Comparison of ENCODE assay signal across 10 mouse cellular contexts in the genomic region with DNA sequence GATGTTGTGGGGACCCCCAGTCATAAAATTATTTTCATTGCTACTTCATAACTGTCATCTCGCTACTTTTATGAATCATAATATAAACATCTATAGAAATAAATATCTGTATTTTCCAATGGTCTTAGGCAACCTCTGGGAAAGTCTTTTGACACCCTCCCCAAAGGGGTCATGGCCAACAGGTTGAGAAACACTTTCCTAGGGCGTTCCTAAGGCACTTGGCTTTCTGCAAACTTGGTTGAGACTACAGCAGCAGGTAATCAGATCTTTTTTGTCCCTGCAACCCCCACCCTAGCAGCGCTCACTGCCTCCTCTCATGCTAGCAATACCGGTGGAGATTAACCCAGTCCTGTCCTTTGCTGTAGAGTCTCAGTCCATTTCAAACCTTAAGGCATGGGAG. TPM values are rescaled to one million over a fixed set of nuclear protein-coding genes. Genes with fewer than 3 reads are reported as not detected.
A peak's percentile ranks its signal among the peaks of the same experiment; 100 is the strongest.
DNase-seq lines count a peak whose midpoint lies in the region; ATAC-seq and TF ChIP-seq lines count a peak whose summit lies in the region.
"Had no signal": no experiment of that assay in that cellular context is flagged by ENCODE, and none has a peak within 500 bp of the region (broad histone marks: within the 10 kb centered on the region; RNA-seq: fewer than 3 reads in every experiment).

No protein-coding gene starts in this region.

- H3K9me3 ChIP-seq in heart, embryonic 10.5 days, result no peaks in the 10 kb centered on the region
- peaks cover 15% of the 10 kb centered on the region for H3K9me3 ChIP-seq in E14TG2a.4 (ENCODE audit: low read length)
- H3K9me3 ChIP-seq in hindbrain, embryonic 11.5 days (ENCODE audit: control insufficient read depth, low read length), result no peaks in the 10 kb centered on the region
- no peaks in the 10 kb centered on the region for H3K9me3 ChIP-seq in liver, embryonic 14.5 days (ENCODE audit: control insufficient read depth, low read length)

- H3K4me2 ChIP-seq in hindbrain, embryonic 11.5 days (replicated peaks; ENCODE audit: low read depth, low read length), result peak overlapping the region; percentile 75
- H3K4me2 ChIP-seq in liver, embryonic 14.5 days (ENCODE audit: low read depth), result peak overlapping the region; percentile 54

- intact Hi-C loops in heart, postnatal 25 days (cut with DNase I), result no loop called here

- 38% methylated on average over 4 of the region's 4 CpGs for WGBS in heart, embryonic 10.5 days
- 49% methylated on average over 4 of the region's 4 CpGs for WGBS in hindbrain, embryonic 11.5 days
- 33% methylated on average over 4 of the region's 4 CpGs for WGBS in liver, embryonic 14.5 days (ENCODE audit: insufficient replicate concordance)

- no peak for TF ChIP-seq EP300 in liver, embryonic 14.5 days (IDR thresholded peaks at IDR 0.05; ENCODE audit: low read depth)

- peaks cover 13% of the 10 kb centered on the region for H3K36me3 ChIP-seq in heart, embryonic 10.5 days
- H3K36me3 ChIP-seq in E14TG2a.4 (ENCODE audit: insufficient read depth, low read length), result no peaks in the 10 kb centered on the region; the same call in 1 of the 2 replicates
- no peaks in the 10 kb centered on the region for H3K36me3 ChIP-seq in hindbrain, embryonic 11.5 days (ENCODE audit: control insufficient read depth, insufficient read depth, low read length)
- H3K36me3 ChIP-seq in liver, embryonic 14.5 days (replicated peaks; ENCODE audit: control insufficient read depth, insufficient read depth, low read depth), result no peaks in the 10 kb centered on the region

- peaks cover 32% of the 10 kb centered on the region for H3K27me3 ChIP-seq in heart, embryonic 10.5 days (ENCODE audit: insufficient read depth, poor library complexity, severe bottlenecking)
- peaks cover 78% of the 10 kb centered on the region for H3K27me3 ChIP-seq in E14TG2a.4 (ENCODE audit: insufficient read depth, low read length)
- peaks cover 6% of the 10 kb centered on the region; the same call in 1 of the 2 replicates for H3K27me3 ChIP-seq in hindbrain, embryonic 11.5 days (ENCODE audit: control insufficient read depth, insufficient read depth, low read length)
- H3K27me3 ChIP-seq in liver, embryonic 14.5 days (ENCODE audit: control insufficient read depth, insufficient read depth, low read length), result peaks cover 3% of the 10 kb centered on the region

- H3K4me3 ChIP-seq in heart, embryonic 10.5 days, result peak overlapping the region; percentile 59
- peak overlapping the region; percentile 73 for H3K4me3 ChIP-seq in E14TG2a.4 (replicated peaks; ENCODE audit: low read length)
- H3K4me3 ChIP-seq in hindbrain, embryonic 11.5 days (ENCODE audit: low read depth, low read length), result peak overlapping the region; percentile 31; the same call in 1 of the 2 replicates
- H3K4me3 ChIP-seq in liver, embryonic 14.5 days (ENCODE audit: insufficient read depth in 1 of 2, low read depth in 2 of 2, low read length in 2 of 2), result no peak overlapping the region

- TF ChIP-seq CTCF in E14TG2a.4 (conservative IDR thresholded peaks at IDR 0.05; ENCODE audit: low read length), result no peak
- TF ChIP-seq CTCF in liver, embryonic 14.5 days (IDR thresholded peaks at IDR 0.05; ENCODE audit: low read depth), result no peak

- peaks cover 25% of the 10 kb centered on the region for H3K4me1 ChIP-seq in heart, embryonic 10.5 days
- H3K4me1 ChIP-seq in E14TG2a.4 (replicated peaks; ENCODE audit: low read depth, low read length), result peaks cover 39% of the 10 kb centered on the region
- peaks cover 6% of the 10 kb centered on the region; the same call in 1 of the 2 replicates for H3K4me1 ChIP-seq in hindbrain, embryonic 11.5 days (replicated peaks; ENCODE audit: control insufficient read depth, insufficient read depth, low read length)
- H3K4me1 ChIP-seq in liver, embryonic 14.5 days (replicated peaks; ENCODE audit: control insufficient read depth in 2 of 2, insufficient read depth in 2 of 2, low read length in 1 of 2), result no peaks in the 10 kb centered on the region

- H3K27ac ChIP-seq in heart, embryonic 10.5 days, result no peak overlapping the region
- no peak overlapping the region for H3K27ac ChIP-seq in hindbrain, embryonic 11.5 days (ENCODE audit: low read depth, low read length)
- H3K27ac ChIP-seq in liver, embryonic 14.5 days, result no peak overlapping the region
- H3K27ac ChIP-seq: macrophage had no signal

- no peak for ATAC-seq in hindbrain, embryonic 11.5 days (ENCODE audit: low FRiP score)
- ATAC-seq in liver, embryonic 14.5 days (ENCODE audit: insufficient read depth), result no peak

- H3K9ac ChIP-seq in hindbrain, embryonic 11.5 days (ENCODE audit: low read depth, low read length), result no peak overlapping the region
- no peak overlapping the region for H3K9ac ChIP-seq in liver, embryonic 14.5 days (replicated peaks)

- DNase-seq in heart, embryonic 10.5 days (ENCODE audit: low spot score), result no peak
- no peak for DNase-seq in heart, postnatal 25 days (ENCODE audit: low spot score)
- DNase-seq in hindbrain, embryonic 11.5 days (ENCODE audit: low spot score), result no peak
- DNase-seq in liver, embryonic 14.5 days (ENCODE audit: low read depth in 3 of 3, low spot score in 3 of 3), result no peak
- no peak for DNase-seq in cerebellum, adult 9-11 months
- DNase-seq in right cerebral cortex, adult 2 months (ENCODE audit: low spot score in 2 of 2), result no peak
- DNase-seq in ovary, postnatal 14 days (ENCODE audit: low spot score), result no peak
- DNase-seq: cerebellum, adult 9-10 months had no signal

RNA-seq across cellular contexts. Expression of a gene that starts 8.1 kb away (rescaled TPM):
- polyA plus RNA-seq in heart, embryonic 10.5 days (2016; fragmentation: Nextera tagmentation; extraction: Ambion mirVana), result 0.96 and 2.2 TPM in 2 replicates
- 1 to 10 TPM; 5.0 to 5.3 TPM for total RNA-seq in heart, postnatal 25 days (2021)
- polyA plus RNA-seq in hindbrain, embryonic 11.5 days (2014; fragmentation: Nextera tagmentation; extraction: Ambion mirVana), result 3.2 and 4.0 TPM in 2 replicates
- polyA plus RNA-seq in liver, embryonic 14.5 days (2012; rRNA removed), result 7.7 and 9.8 TPM in 2 replicates
- 9.8 and 11.1 TPM in 2 replicates for polyA plus RNA-seq in liver, embryonic 14.5 days (2014; fragmentation: Nextera tagmentation; extraction: Ambion mirVana)

RNA-seq across cellular contexts. Expression of a gene that starts 37.5 kb away (rescaled TPM):
- polyA plus RNA-seq in heart, embryonic 10.5 days (2016; fragmentation: Nextera tagmentation; extraction: Ambion mirVana), result 5.4 and 6.3 TPM in 2 replicates
- 1 to 10 TPM; 4.0 to 5.1 TPM for total RNA-seq in heart, postnatal 25 days (2021)
- polyA plus RNA-seq in hindbrain, embryonic 11.5 days (2014; fragmentation: Nextera tagmentation; extraction: Ambion mirVana), result 7.1 and 8.2 TPM in 2 replicates
- 2.0 TPM in 2 replicates for polyA plus RNA-seq in liver, embryonic 14.5 days (2012; rRNA removed)
- polyA plus RNA-seq in liver, embryonic 14.5 days (2014; fragmentation: Nextera tagmentation; extraction: Ambion mirVana), result 1.1 and 1.2 TPM in 2 replicates

RNA-seq across cellular contexts. Expression of a gene that starts 44.7 kb away (rescaled TPM):
- polyA plus RNA-seq in heart, embryonic 10.5 days (2016; fragmentation: Nextera tagmentation; extraction: Ambion mirVana), result 32.9 and 36.7 TPM in 2 replicates
- total RNA-seq in heart, postnatal 25 days (2021), result 10 to 100 TPM; 27.6 to 30.5 TPM
- 21.8 and 22.8 TPM in 2 replicates for polyA plus RNA-seq in hindbrain, embryonic 11.5 days (2014; fragmentation: Nextera tagmentation; extraction: Ambion mirVana)
- polyA plus RNA-seq in liver, embryonic 14.5 days (2012; rRNA removed), result 6.5 and 8.4 TPM in 2 replicates
- 11.1 and 11.2 TPM in 2 replicates for polyA plus RNA-seq in liver, embryonic 14.5 days (2014; fragmentation: Nextera tagmentation; extraction: Ambion mirVana)

Comparison
In these comparisons a context has a peak if more than half of its experiments do, and no peak if none do; other contexts are left out.
1. H3K4me3 ChIP-seq: peak in heart, embryonic 10.5 days (single experiment), E14TG2a.4 (single experiment) and hindbrain, embryonic 11.5 days (single experiment); none in liver, embryonic 14.5 days (0 of 2).